ENCODE assay signal across 32 mouse cellular contexts in genomic region chr9:121952596-121952995, GRCm38 (mm10). TPM values are rescaled to one million over a fixed set of nuclear protein-coding genes. Genes with fewer than 3 reads are reported as not detected.
DNase-seq lines count a peak whose midpoint lies in the region; ATAC-seq and TF ChIP-seq lines count a peak whose summit lies in the region.
"Had no signal": no experiment of that assay in that cellular context is flagged by ENCODE, and none has a peak within 500 bp of the region (broad histone marks: within the 10 kb centered on the region; RNA-seq: fewer than 3 reads in every experiment).

No protein-coding gene starts in this region.

- no peak for ATAC-seq in embryonic facial prominence, embryonic 14.5 days (ENCODE audit: low read depth)
- no peak for ATAC-seq in intestine, embryonic 16.5 days
- ATAC-seq in intestine, embryonic 15.5 days: no peak
- ATAC-seq in midbrain, embryonic 13.5 days: no peak
- ATAC-seq in midbrain, postnatal 0 days (ENCODE audit: low FRiP score): no peak
- ATAC-seq: activated CD4-positive, CD25-positive, alpha-beta regulatory T cell, adult 4 months; forebrain, embryonic 14.5 days; liver, embryonic 12.5 days had no signal

- H3K27me3 ChIP-seq in embryonic facial prominence, embryonic 14.5 days (replicated peaks; ENCODE audit: control insufficient read depth, insufficient read depth, low read length): no peaks in the 10 kb centered on the region
- no peaks in the 10 kb centered on the region for H3K27me3 ChIP-seq in embryonic facial prominence, embryonic 10.5 days (replicated peaks; ENCODE audit: low read depth, poor library complexity, severe bottlenecking)
- no peaks in the 10 kb centered on the region for H3K27me3 ChIP-seq in intestine, embryonic 16.5 days (replicated peaks; ENCODE audit: control insufficient read depth, insufficient read depth, low read length)
- H3K27me3 ChIP-seq in intestine, embryonic 15.5 days (replicated peaks): no peaks in the 10 kb centered on the region
- no peaks in the 10 kb centered on the region for H3K27me3 ChIP-seq in midbrain, embryonic 13.5 days
- no peaks in the 10 kb centered on the region for H3K27me3 ChIP-seq in midbrain, postnatal 0 days (ENCODE audit: insufficient read depth, low read length)
- H3K27me3 ChIP-seq: embryonic facial prominence, embryonic 13.5 days; hindbrain, embryonic 15.5 days; liver, embryonic 12.5 days had no signal

- intact Hi-C loops in left cerebral cortex, postnatal 14 days (cut with DNase I): no loop called here

- no peak overlapping the region for H3K9ac ChIP-seq in embryonic facial prominence, embryonic 14.5 days (ENCODE audit: low read depth, low read length)
- 0 out of 2 replicates have a peak overlapping the region, but pooled peaks have one; percentile 10 for H3K9ac ChIP-seq in intestine, embryonic 16.5 days (ENCODE audit: low read depth, low read length)
- no peak overlapping the region for H3K9ac ChIP-seq in intestine, embryonic 15.5 days
- peak overlapping the region; percentile 39; the same call in 1 of the 2 replicates for H3K9ac ChIP-seq in midbrain, embryonic 13.5 days (replicated peaks)
- H3K9ac ChIP-seq in midbrain, postnatal 0 days (replicated peaks; ENCODE audit: low read length, poor library complexity, severe bottlenecking): no peak overlapping the region
- H3K9ac ChIP-seq: hindbrain, embryonic 15.5 days; liver, embryonic 12.5 days; lung, embryonic 14.5 days had no signal

- 0 out of 2 replicates have a peak overlapping the region, but pooled peaks have one; percentile 59 for H3K27ac ChIP-seq in embryonic facial prominence, embryonic 14.5 days (replicated peaks; ENCODE audit: low read depth, low read length)
- no peak overlapping the region for H3K27ac ChIP-seq in embryonic facial prominence, embryonic 10.5 days (replicated peaks)
- no peak overlapping the region for H3K27ac ChIP-seq in intestine, embryonic 16.5 days (ENCODE audit: low read length)
- no peak overlapping the region for H3K27ac ChIP-seq in intestine, embryonic 15.5 days
- H3K27ac ChIP-seq in midbrain, embryonic 13.5 days: no peak overlapping the region
- H3K27ac ChIP-seq in midbrain, postnatal 0 days (ENCODE audit: low read depth, low read length): no peak overlapping the region
- H3K27ac ChIP-seq: embryonic facial prominence, embryonic 13.5 days; hindbrain, embryonic 15.5 days; liver, embryonic 12.5 days had no signal

- peak; percentile 32 for DNase-seq in embryonic facial prominence, embryonic 14.5 days (ENCODE audit: low spot score)
- no peak for DNase-seq in embryonic facial prominence, embryonic 10.5 days (ENCODE audit: low spot score)
- DNase-seq in midbrain, postnatal 0 days (ENCODE audit: low spot score): no peak
- DNase-seq in left cerebral cortex, postnatal 14 days (ENCODE audit: low spot score in 2 of 2): no peak
- DNase-seq: adrenal gland, adult 8-10 months; cerebellum, adult 18-20 months; cerebellum, postnatal 14 days; gastrocnemius, postnatal 14 days; heart, adult 18-20 months; lung, embryonic 14.5 days; right cerebral cortex, adult 18-20 months; right cerebral cortex, postnatal 4 days; thymus, adult 18-20 months; thymus, postnatal 36 days had no signal

- peaks cover 20% of the 10 kb centered on the region for H3K4me1 ChIP-seq in embryonic facial prominence, embryonic 14.5 days (ENCODE audit: control insufficient read depth, insufficient read depth, low read length)
- H3K4me1 ChIP-seq in embryonic facial prominence, embryonic 10.5 days: peaks cover 14% of the 10 kb centered on the region
- H3K4me1 ChIP-seq in intestine, embryonic 16.5 days (ENCODE audit: control insufficient read depth, insufficient read depth, low read length): peaks cover 14% of the 10 kb centered on the region
- H3K4me1 ChIP-seq in intestine, embryonic 15.5 days (replicated peaks): peaks cover 13% of the 10 kb centered on the region
- peaks cover 11% of the 10 kb centered on the region for H3K4me1 ChIP-seq in midbrain, embryonic 13.5 days (replicated peaks)
- no peaks in the 10 kb centered on the region for H3K4me1 ChIP-seq in midbrain, postnatal 0 days (ENCODE audit: insufficient read depth, low read length)

- no peaks in the 10 kb centered on the region for H3K9me3 ChIP-seq in embryonic facial prominence, embryonic 14.5 days (ENCODE audit: control insufficient read depth, low read length)
- H3K9me3 ChIP-seq in embryonic facial prominence, embryonic 10.5 days: no peaks in the 10 kb centered on the region
- no peaks in the 10 kb centered on the region for H3K9me3 ChIP-seq in intestine, embryonic 16.5 days (ENCODE audit: control insufficient read depth, low read length)
- no peaks in the 10 kb centered on the region for H3K9me3 ChIP-seq in intestine, embryonic 15.5 days
- no peaks in the 10 kb centered on the region for H3K9me3 ChIP-seq in midbrain, embryonic 13.5 days
- no peaks in the 10 kb centered on the region for H3K9me3 ChIP-seq in midbrain, postnatal 0 days (ENCODE audit: low read length)
- H3K9me3 ChIP-seq: embryonic facial prominence, embryonic 13.5 days; hindbrain, embryonic 15.5 days; liver, embryonic 12.5 days had no signal

- H3K4me2 ChIP-seq in embryonic facial prominence, embryonic 14.5 days (ENCODE audit: low read depth, low read length): peak overlapping the region; percentile 18; the same call in 1 of the 2 replicates
- H3K4me2 ChIP-seq in intestine, embryonic 16.5 days (ENCODE audit: low read depth, low read length): no peak overlapping the region
- H3K4me2 ChIP-seq in intestine, embryonic 15.5 days (replicated peaks): no peak overlapping the region
- no peak overlapping the region for H3K4me2 ChIP-seq in midbrain, embryonic 13.5 days (replicated peaks)
- H3K4me2 ChIP-seq in midbrain, postnatal 0 days (ENCODE audit: low read depth, low read length, poor library complexity, severe bottlenecking): no peak overlapping the region
- H3K4me2 ChIP-seq: hindbrain, embryonic 15.5 days; liver, embryonic 12.5 days; midbrain, embryonic 11.5 days had no signal

- no peak overlapping the region for H3K4me3 ChIP-seq in embryonic facial prominence, embryonic 14.5 days (ENCODE audit: low read depth, low read length)
- no peak overlapping the region for H3K4me3 ChIP-seq in embryonic facial prominence, embryonic 10.5 days
- no peak overlapping the region for H3K4me3 ChIP-seq in intestine, embryonic 16.5 days (ENCODE audit: low read length)
- no peak overlapping the region for H3K4me3 ChIP-seq in intestine, embryonic 15.5 days (replicated peaks)
- H3K4me3 ChIP-seq in midbrain, embryonic 13.5 days (replicated peaks): no peak overlapping the region
- H3K4me3 ChIP-seq in midbrain, postnatal 0 days (ENCODE audit: low read depth, low read length): no peak overlapping the region
- H3K4me3 ChIP-seq: embryonic facial prominence, embryonic 13.5 days; hindbrain, embryonic 15.5 days; liver, embryonic 12.5 days had no signal

- no peaks in the 10 kb centered on the region for H3K36me3 ChIP-seq in embryonic facial prominence, embryonic 14.5 days (ENCODE audit: control insufficient read depth, insufficient read depth, low read length)
- H3K36me3 ChIP-seq in embryonic facial prominence, embryonic 10.5 days (replicated peaks): no peaks in the 10 kb centered on the region
- no peaks in the 10 kb centered on the region for H3K36me3 ChIP-seq in intestine, embryonic 16.5 days (ENCODE audit: control insufficient read depth, insufficient read depth, low read length)
- H3K36me3 ChIP-seq in intestine, embryonic 15.5 days: no peaks in the 10 kb centered on the region
- H3K36me3 ChIP-seq in midbrain, embryonic 13.5 days: no peaks in the 10 kb centered on the region
- H3K36me3 ChIP-seq in midbrain, postnatal 0 days (ENCODE audit: insufficient read depth, low read length): no peaks in the 10 kb centered on the region
- H3K36me3 ChIP-seq: embryonic facial prominence, embryonic 13.5 days; hindbrain, embryonic 15.5 days; liver, embryonic 12.5 days had no signal

- WGBS in embryonic facial prominence, embryonic 14.5 days: 82% methylated on average over 6 of the region's 6 CpGs
- 91% methylated on average over 6 of the region's 6 CpGs for WGBS in embryonic facial prominence, embryonic 10.5 days
- 90% methylated on average over 6 of the region's 6 CpGs for WGBS in intestine, embryonic 16.5 days
- whole genome bisulfite sequencing in intestine, embryonic 15.5 days: 88% methylated on average over 6 of the region's 6 CpGs
- WGBS in midbrain, embryonic 13.5 days: 93% methylated on average over 6 of the region's 6 CpGs
- 89% methylated on average over 6 of the region's 6 CpGs for WGBS in midbrain, postnatal 0 days

- no peak for TF ChIP-seq CTCF in midbrain, postnatal 0 days (IDR thresholded peaks at IDR 0.05)

RNA-seq across cellular contexts. Expression of gene Fam198a, which starts 1.8 kb away (rescaled TPM):
- 4.9 and 7.0 TPM in 2 replicates for polyA plus RNA-seq in embryonic facial prominence, embryonic 14.5 days (2014; fragmentation: Nextera tagmentation; extraction: Ambion mirVana)
- polyA plus RNA-seq in embryonic facial prominence, embryonic 10.5 days (2016; fragmentation: Nextera tagmentation; extraction: Ambion mirVana): 0.37 and 0.53 TPM in 2 replicates
- 2.7 and 3.5 TPM in 2 replicates for polyA plus RNA-seq in intestine, embryonic 16.5 days (2015; fragmentation: Nextera tagmentation; extraction: Ambion mirVana)
- polyA plus RNA-seq in intestine, embryonic 15.5 days (2015; fragmentation: Nextera tagmentation; extraction: Ambion mirVana): 3.1 and 4.6 TPM in 2 replicates
- 0.89 and 0.96 TPM in 2 replicates for polyA plus RNA-seq in midbrain, embryonic 13.5 days (2015; fragmentation: Nextera tagmentation; extraction: Ambion mirVana)
- 2.5 and 4.8 TPM in 2 replicates for total RNA-seq in midbrain, postnatal 0 days (2014; rRNA removed)
- 1.9 and 2.1 TPM in 2 replicates for polyA plus RNA-seq in midbrain, postnatal 0 days (2015; fragmentation: Nextera tagmentation; extraction: Ambion mirVana)
- total RNA-seq in left cerebral cortex, postnatal 14 days (2021): 1 to 10 TPM; 3.7 to 4.3 TPM
- total RNA-seq: monocyte, adult 5-6 weeks had no signal
- polyA plus RNA-seq: activated CD4-positive, CD25-positive, alpha-beta regulatory T cell, adult 4 months had no signal

RNA-seq across cellular contexts. Expression of gene Cyp8b1, which starts 36.5 kb away (rescaled TPM):
- polyA plus RNA-seq in embryonic facial prominence, embryonic 14.5 days (2014; fragmentation: Nextera tagmentation; extraction: Ambion mirVana): 0.11 TPM in 1 of 2 replicates, not detected in the other
- polyA plus RNA-seq in embryonic facial prominence, embryonic 10.5 days (2016; fragmentation: Nextera tagmentation; extraction: Ambion mirVana): not detected in 2 replicates
- polyA plus RNA-seq in intestine, embryonic 16.5 days (2015; fragmentation: Nextera tagmentation; extraction: Ambion mirVana): not detected in 2 replicates
- not detected in 2 replicates for polyA plus RNA-seq in intestine, embryonic 15.5 days (2015; fragmentation: Nextera tagmentation; extraction: Ambion mirVana)
- not detected in 2 replicates for polyA plus RNA-seq in midbrain, embryonic 13.5 days (2015; fragmentation: Nextera tagmentation; extraction: Ambion mirVana)
- not detected in 2 replicates for total RNA-seq in midbrain, postnatal 0 days (2014; rRNA removed)
- not detected in 2 replicates for polyA plus RNA-seq in midbrain, postnatal 0 days (2015; fragmentation: Nextera tagmentation; extraction: Ambion mirVana)
- total RNA-seq in left cerebral cortex, postnatal 14 days (2021): not detected
- total RNA-seq: gastrocnemius, postnatal 14 days; heart, adult 18-20 months; heart, postnatal 25 days; layer of hippocampus, adult 8-10 months; left cerebral cortex, postnatal 25 days; megakaryocyte progenitor cell, adult 5-6 weeks; monocyte, adult 5-6 weeks had no signal
- polyA plus RNA-seq: activated CD4-positive, CD25-positive, alpha-beta regulatory T cell, adult 4 months; embryonic facial prominence, embryonic 13.5 days; forebrain, embryonic 14.5 days; frontal cortex, adult 2 months; heart, embryonic 14.5 days; hindbrain, embryonic 15.5 days; kidney, embryonic 14.5 days; lung, embryonic 14.5 days; midbrain, embryonic 11.5 days; stomach, embryonic 14.5 days had no signal

RNA-seq across cellular contexts. Expression of gene Pomgnt2, which starts 44.3 kb away (rescaled TPM):
- polyA plus RNA-seq in embryonic facial prominence, embryonic 14.5 days (2014; fragmentation: Nextera tagmentation; extraction: Ambion mirVana): 15.8 and 17.6 TPM in 2 replicates
- polyA plus RNA-seq in embryonic facial prominence, embryonic 10.5 days (2016; fragmentation: Nextera tagmentation; extraction: Ambion mirVana): 13.5 and 13.9 TPM in 2 replicates
- 14.4 and 15.9 TPM in 2 replicates for polyA plus RNA-seq in intestine, embryonic 16.5 days (2015; fragmentation: Nextera tagmentation; extraction: Ambion mirVana)
- polyA plus RNA-seq in intestine, embryonic 15.5 days (2015; fragmentation: Nextera tagmentation; extraction: Ambion mirVana): 12.9 and 15.9 TPM in 2 replicates
- 20.8 and 23.2 TPM in 2 replicates for polyA plus RNA-seq in midbrain, embryonic 13.5 days (2015; fragmentation: Nextera tagmentation; extraction: Ambion mirVana)
- total RNA-seq in midbrain, postnatal 0 days (2014; rRNA removed): 49.7 and 53.4 TPM in 2 replicates
- polyA plus RNA-seq in midbrain, postnatal 0 days (2015; fragmentation: Nextera tagmentation; extraction: Ambion mirVana): 38.5 and 41.8 TPM in 2 replicates
- total RNA-seq in left cerebral cortex, postnatal 14 days (2021): 10 to 100 TPM; 38.6 to 38.8 TPM
- total RNA-seq: monocyte, adult 5-6 weeks had no signal
- polyA plus RNA-seq: activated CD4-positive, CD25-positive, alpha-beta regulatory T cell, adult 4 months had no signal

RNA-seq across cellular contexts. Expression of gene Ackr2, which starts 54.4 kb away (rescaled TPM):
- 0.28 and 0.89 TPM in 2 replicates for polyA plus RNA-seq in embryonic facial prominence, embryonic 14.5 days (2014; fragmentation: Nextera tagmentation; extraction: Ambion mirVana)
- 0.18 and 0.52 TPM in 2 replicates for polyA plus RNA-seq in embryonic facial prominence, embryonic 10.5 days (2016; fragmentation: Nextera tagmentation; extraction: Ambion mirVana)
- 0.62 and 0.98 TPM in 2 replicates for polyA plus RNA-seq in intestine, embryonic 16.5 days (2015; fragmentation: Nextera tagmentation; extraction: Ambion mirVana)
- polyA plus RNA-seq in intestine, embryonic 15.5 days (2015; fragmentation: Nextera tagmentation; extraction: Ambion mirVana): 0.46 and 0.80 TPM in 2 replicates
- 2.1 and 2.2 TPM in 2 replicates for polyA plus RNA-seq in midbrain, embryonic 13.5 days (2015; fragmentation: Nextera tagmentation; extraction: Ambion mirVana)
- 1.7 and 3.0 TPM in 2 replicates for total RNA-seq in midbrain, postnatal 0 days (2014; rRNA removed)
- 0.78 and 0.96 TPM in 2 replicates for polyA plus RNA-seq in midbrain, postnatal 0 days (2015; fragmentation: Nextera tagmentation; extraction: Ambion mirVana)
- total RNA-seq in left cerebral cortex, postnatal 14 days (2021): 1 to 10 TPM; 5.2 to 7.8 TPM
- total RNA-seq: megakaryocyte progenitor cell, adult 5-6 weeks had no signal
- polyA plus RNA-seq: activated CD4-positive, CD25-positive, alpha-beta regulatory T cell, adult 4 months; embryonic facial prominence, embryonic 13.5 days had no signal

Comparison
In these comparisons a context has a peak if more than half of its experiments do, and no peak if none do; other contexts are left out.
1. H3K9ac ChIP-seq: peak in intestine, embryonic 16.5 days (single experiment) and midbrain, embryonic 13.5 days (single experiment); none in embryonic facial prominence, embryonic 14.5 days (single experiment), intestine, embryonic 15.5 days (single experiment) and midbrain, postnatal 0 days (single experiment).